Comparison of ENCODE assay signal across 7 mouse cellular contexts in the genomic region with DNA sequence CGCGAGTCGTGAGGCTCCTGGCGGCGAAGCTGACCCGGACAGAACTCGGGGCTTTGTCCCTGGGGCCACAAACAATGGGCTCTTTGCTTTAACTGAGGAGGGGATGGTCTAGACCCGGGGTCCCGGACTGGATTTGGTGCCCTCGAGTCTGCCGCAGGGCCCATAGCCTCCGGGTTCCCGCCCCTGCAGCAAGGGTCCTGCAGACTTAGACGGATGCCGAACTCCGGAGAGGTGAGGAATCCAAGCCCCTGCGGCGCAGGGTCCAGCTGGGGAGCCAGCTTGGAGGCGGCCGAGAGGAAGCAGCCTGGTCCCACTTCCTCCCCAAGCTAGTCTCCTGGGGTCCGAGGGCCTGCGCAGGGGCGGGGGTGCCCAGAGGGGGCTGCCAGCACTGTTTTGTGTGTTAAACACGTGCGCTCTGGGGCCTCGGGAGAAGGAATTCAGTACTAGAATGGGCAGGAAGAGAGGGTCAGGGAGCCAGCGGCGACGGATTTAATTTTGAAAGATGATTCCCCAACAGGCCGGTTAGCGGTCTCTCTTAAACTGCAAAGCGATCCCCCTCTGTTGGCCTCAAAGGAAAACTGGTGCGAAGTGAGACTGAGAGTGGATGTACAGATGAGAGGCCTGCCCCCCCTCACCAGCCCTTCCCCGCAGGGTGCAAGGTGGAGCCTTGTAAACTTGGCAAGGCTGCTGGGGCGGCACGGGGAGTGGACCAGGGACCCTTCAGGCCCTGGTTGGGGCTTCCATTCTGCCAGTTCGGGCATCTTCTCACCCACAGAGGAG. TPM values are rescaled to one million over a fixed set of nuclear protein-coding genes. Genes with fewer than 3 reads are reported as not detected.
DNase-seq lines count a peak whose midpoint lies in the region; ATAC-seq and TF ChIP-seq lines count a peak whose summit lies in the region.

No protein-coding gene starts in this region.

- DNase-seq in brain, embryonic 14.5 days (ENCODE audit: low read depth) = peak; percentile 44
- peak; percentile 81 for DNase-seq in embryonic facial prominence, embryonic 10.5 days (ENCODE audit: low spot score)
- peak; percentile 67 for DNase-seq in midbrain, embryonic 10.5 days (ENCODE audit: low spot score)
- no peak for DNase-seq in ovary, postnatal 36 days (ENCODE audit: low spot score)
- DNase-seq in cerebellum, adult 8-10 months = no peak
- no peak for DNase-seq in cerebellum, adult 18-20 months

- peak overlapping the region; percentile 92 for H3K4me2 ChIP-seq in hindbrain, embryonic 15.5 days

- H3K9me3 ChIP-seq in embryonic facial prominence, embryonic 10.5 days = no peaks in the 10 kb centered on the region
- no peaks in the 10 kb centered on the region for H3K9me3 ChIP-seq in hindbrain, embryonic 15.5 days
- H3K9me3 ChIP-seq in midbrain, embryonic 10.5 days (replicated peaks) = no peaks in the 10 kb centered on the region

- H3K4me3 ChIP-seq in embryonic facial prominence, embryonic 10.5 days = peak overlapping the region; percentile 78
- peak overlapping the region; percentile 46 for H3K4me3 ChIP-seq in hindbrain, embryonic 15.5 days
- H3K4me3 ChIP-seq in midbrain, embryonic 10.5 days = peak overlapping the region; percentile 70

- peak overlapping the region; percentile 87 for H3K27ac ChIP-seq in embryonic facial prominence, embryonic 10.5 days (replicated peaks)
- H3K27ac ChIP-seq in hindbrain, embryonic 15.5 days (replicated peaks) = no peak overlapping the region
- H3K27ac ChIP-seq in midbrain, embryonic 10.5 days (replicated peaks) = peak overlapping the region; percentile 79

- peaks cover 72% of the 10 kb centered on the region for H3K4me1 ChIP-seq in embryonic facial prominence, embryonic 10.5 days
- peaks cover 22% of the 10 kb centered on the region for H3K4me1 ChIP-seq in hindbrain, embryonic 15.5 days (replicated peaks)
- peaks cover 58% of the 10 kb centered on the region for H3K4me1 ChIP-seq in midbrain, embryonic 10.5 days

- H3K36me3 ChIP-seq in embryonic facial prominence, embryonic 10.5 days (replicated peaks) = peaks cover 8% of the 10 kb centered on the region; the same call in 1 of the 2 replicates
- H3K36me3 ChIP-seq in hindbrain, embryonic 15.5 days = no peaks in the 10 kb centered on the region
- no peaks in the 10 kb centered on the region for H3K36me3 ChIP-seq in midbrain, embryonic 10.5 days

- no peak for TF ChIP-seq POLR2A in brain, embryonic 14.5 days (IDR thresholded peaks at IDR 0.05; ENCODE audit: borderline replicate concordance, extremely low read depth, insufficient read depth, insufficient read length, poor library complexity, severe bottlenecking)

- WGBS in embryonic facial prominence, embryonic 10.5 days = under 1% methylated on average over 37 of the region's 37 CpGs
- WGBS in hindbrain, embryonic 15.5 days = under 1% methylated on average over 37 of the region's 37 CpGs
- WGBS in midbrain, embryonic 10.5 days = 1% methylated on average over 37 of the region's 37 CpGs

- no peak for TF ChIP-seq CTCF in brain, embryonic 14.5 days (IDR thresholded peaks at IDR 0.05; ENCODE audit: borderline replicate concordance, extremely low read depth, insufficient read depth, insufficient read length)

- H3K27me3 ChIP-seq in embryonic facial prominence, embryonic 10.5 days (replicated peaks; ENCODE audit: low read depth, poor library complexity, severe bottlenecking) = peaks cover 61% of the 10 kb centered on the region
- H3K27me3 ChIP-seq in hindbrain, embryonic 15.5 days = peaks cover 25% of the 10 kb centered on the region
- H3K27me3 ChIP-seq in midbrain, embryonic 10.5 days (ENCODE audit: low read depth, poor library complexity, severe bottlenecking) = peaks cover 61% of the 10 kb centered on the region

- peak; percentile 35; the same call in 1 of the 2 replicates for ATAC-seq in hindbrain, embryonic 15.5 days (ENCODE audit: low FRiP score, low read depth)

- peak overlapping the region; percentile 20 for H3K9ac ChIP-seq in hindbrain, embryonic 15.5 days

RNA-seq across cellular contexts. Expression of a gene that starts 0.8 kb away (rescaled TPM):
- 12.4 and 21.0 TPM in 2 replicates for polyA plus RNA-seq in brain, embryonic 14.5 days (2012; rRNA removed)
- 37.9 and 38.7 TPM in 2 replicates for polyA plus RNA-seq in embryonic facial prominence, embryonic 10.5 days (2016; fragmentation: Nextera tagmentation; extraction: Ambion mirVana)
- 9.4 and 11.3 TPM in 2 replicates for polyA plus RNA-seq in hindbrain, embryonic 15.5 days (2015; fragmentation: Nextera tagmentation; extraction: Ambion mirVana)
- 21.6 and 23.4 TPM in 2 replicates for polyA plus RNA-seq in midbrain, embryonic 10.5 days (2016; fragmentation: Nextera tagmentation; extraction: Ambion mirVana)

RNA-seq across cellular contexts. Expression of a gene that starts 10.9 kb away (rescaled TPM):
- 139 and 147 TPM in 2 replicates for polyA plus RNA-seq in brain, embryonic 14.5 days (2012; rRNA removed)
- 108 and 115 TPM in 2 replicates for polyA plus RNA-seq in embryonic facial prominence, embryonic 10.5 days (2016; fragmentation: Nextera tagmentation; extraction: Ambion mirVana)
- polyA plus RNA-seq in hindbrain, embryonic 15.5 days (2015; fragmentation: Nextera tagmentation; extraction: Ambion mirVana) = 209 and 219 TPM in 2 replicates
- 120 and 129 TPM in 2 replicates for polyA plus RNA-seq in midbrain, embryonic 10.5 days (2016; fragmentation: Nextera tagmentation; extraction: Ambion mirVana)

RNA-seq across cellular contexts. Expression of a gene that starts 29.2 kb away (rescaled TPM):
- polyA plus RNA-seq in brain, embryonic 14.5 days (2012; rRNA removed) = 42.5 and 64.5 TPM in 2 replicates
- polyA plus RNA-seq in embryonic facial prominence, embryonic 10.5 days (2016; fragmentation: Nextera tagmentation; extraction: Ambion mirVana) = 45.5 and 50.1 TPM in 2 replicates
- polyA plus RNA-seq in hindbrain, embryonic 15.5 days (2015; fragmentation: Nextera tagmentation; extraction: Ambion mirVana) = 41.3 and 45.5 TPM in 2 replicates
- polyA plus RNA-seq in midbrain, embryonic 10.5 days (2016; fragmentation: Nextera tagmentation; extraction: Ambion mirVana) = 47.2 and 53.1 TPM in 2 replicates

RNA-seq across cellular contexts. Expression of a gene that starts 31.3 kb away (rescaled TPM):
- 3.0 and 3.6 TPM in 2 replicates for polyA plus RNA-seq in brain, embryonic 14.5 days (2012; rRNA removed)
- polyA plus RNA-seq in embryonic facial prominence, embryonic 10.5 days (2016; fragmentation: Nextera tagmentation; extraction: Ambion mirVana) = 0.59 and 0.97 TPM in 2 replicates
- 0.31 and 0.92 TPM in 2 replicates for polyA plus RNA-seq in hindbrain, embryonic 15.5 days (2015; fragmentation: Nextera tagmentation; extraction: Ambion mirVana)
- polyA plus RNA-seq in midbrain, embryonic 10.5 days (2016; fragmentation: Nextera tagmentation; extraction: Ambion mirVana) = 0.30 and 0.36 TPM in 2 replicates

Comparison
In these comparisons a context has a peak if more than half of its experiments do, and no peak if none do; other contexts are left out.
1. DNase-seq: peak in brain, embryonic 14.5 days (single experiment), embryonic facial prominence, embryonic 10.5 days (single experiment) and midbrain, embryonic 10.5 days (single experiment); none in ovary, postnatal 36 days (single experiment), cerebellum, adult 8-10 months (single experiment) and cerebellum, adult 18-20 months (0 of 2).
2. Peak in every context shown above with its lines, with median percentiles within 50 percentile points of each other: H3K4me3 ChIP-seq.